Mouse (Mus musculus) hindbrain, embryonic 14.5 days (tissue): ENCODE measurements around the gene Kiz. TPM values are rescaled to one million over a fixed set of nuclear protein-coding genes. Genes with fewer than 3 reads are reported as not detected.

Experiments used
- ATAC-seq: fragments of 200-750 bp; cut with Nextera tagmentation; 2 replicates; pipeline ENCODE4 v1.8.0; 2017; ENCODE audit warnings: moderate number of reproducible peaks, mild to moderate bottlenecking, moderate TSS enrichment, moderate library complexity; ENCODE audit not compliant: low FRiP score
- DNase-seq: peaks from one replicate; pipeline ENCODE4 v3.0.0-alpha.2; 2015; ENCODE audit warnings: low spot score
- H3K27ac ChIP-seq: fragments of 300-500 bp; sonication (generic); 2 replicates; pipeline ENCODE4 v1.5.1; 2014; ENCODE audit warnings: mild to moderate bottlenecking, moderate library complexity
- H3K27me3 ChIP-seq: fragments of 300-500 bp; sonication (generic); 2 replicates; pipeline ENCODE4 v1.6.1; 2014; ENCODE audit warnings: mild to moderate bottlenecking, low read length, mixed read lengths; ENCODE audit not compliant: control insufficient read depth, insufficient read depth
- H3K36me3 ChIP-seq: fragments of 300-500 bp; sonication (generic); replicated peaks from 2 replicates; pipeline ENCODE4 v1.6.1; 2014; ENCODE audit not compliant: control insufficient read depth, insufficient read depth
- H3K4me1 ChIP-seq: fragments of 300-500 bp; sonication (generic); replicated peaks from 2 replicates; pipeline ENCODE4 v1.6.1; 2014; ENCODE audit warnings: antibody characterized with exemption, low read length, mixed read lengths; ENCODE audit not compliant: control insufficient read depth, insufficient read depth
- H3K4me2 ChIP-seq: fragments of 300-500 bp; sonication (generic); replicated peaks from 2 replicates; pipeline ENCODE4 v1.6.1; 2014; ENCODE audit warnings: mild to moderate bottlenecking, moderate library complexity
- H3K4me3 ChIP-seq: fragments of 300-500 bp; sonication (generic); replicated peaks from 2 replicates; pipeline ENCODE4 v1.5.1; 2014; ENCODE audit warnings: mild to moderate bottlenecking, low read length
- H3K9ac ChIP-seq: fragments of 300-500 bp; sonication (generic); 2 replicates; pipeline ENCODE4 v1.6.1; 2014
- H3K9me3 ChIP-seq: fragments of 300-500 bp; sonication (generic); 2 replicates; pipeline ENCODE4 v1.6.1; 2016; ENCODE audit warnings: low read length; ENCODE audit not compliant: control insufficient read depth
- WGBS: fragments of 180-500 bp; shearing (Covaris S2); extraction: QIAGEN DNeasy Blood & Tissue Kit; methylation state at CpG from one replicate; pipeline ENCODE4 v1.1.7; 2014; 5-methylcytosine and 5-hydroxymethylcytosine counted together
- polyA plus RNA-seq: library from polyadenylated mRNA; unstranded; fragments of >200 nt; fragmentation: Nextera tagmentation; extraction: Ambion mirVana; gene quantifications from 2 replicates; pipeline ENCODE4 v1.2.1, GENCODE M21; 2014

Kiz gene
- polyA plus RNA-seq, 1 experiment from 2014 or later, result 27.2 TPM

DNA sequence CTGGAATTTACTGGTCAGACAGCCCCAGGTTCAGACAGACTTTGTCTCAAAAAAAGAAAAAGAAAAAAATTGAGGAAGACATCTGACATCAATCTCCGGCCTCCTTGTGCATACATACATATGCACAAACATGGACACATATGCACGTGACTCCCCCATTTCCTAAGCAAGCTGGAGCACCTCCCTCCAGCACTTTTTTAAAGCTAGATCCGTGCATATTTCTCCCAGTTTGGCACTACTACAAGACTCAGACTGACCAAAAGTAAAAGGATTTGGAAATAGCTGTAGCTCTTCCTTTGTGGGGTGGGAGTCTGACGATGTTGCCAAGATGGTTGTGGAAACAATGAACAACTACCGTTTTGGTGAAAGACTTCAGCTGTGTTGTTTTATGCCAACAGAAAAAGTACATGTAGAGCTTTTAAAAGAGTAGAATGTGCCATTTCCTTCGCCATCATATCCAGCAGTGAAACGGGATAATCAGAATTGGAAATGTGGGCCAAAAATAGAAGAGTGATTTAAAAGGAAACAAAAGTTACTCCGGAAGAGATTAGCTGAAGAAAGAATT, 28.7 kb downstream of the Kiz start:
- 55% methylated on average over 8 of the region's 8 CpGs for WGBS
- DNase-seq (no peak), ATAC-seq (no peak; the same call in 1 of the 2 replicates)
- H3K4me2 ChIP-seq, result no peak overlapping the region
- no peak overlapping the region for H3K9ac ChIP-seq
- H3K36me3 ChIP-seq, result no peaks in the 10 kb centered on the region; the same call in 1 of the 2 replicates
- H3K27me3 ChIP-seq, result no peaks in the 10 kb centered on the region
- no peaks in the 10 kb centered on the region for H3K4me1 ChIP-seq
- H3K4me3 ChIP-seq, result no peak overlapping the region
- no peaks in the 10 kb centered on the region for H3K9me3 ChIP-seq
- H3K27ac ChIP-seq, result no peak overlapping the region

DNA sequence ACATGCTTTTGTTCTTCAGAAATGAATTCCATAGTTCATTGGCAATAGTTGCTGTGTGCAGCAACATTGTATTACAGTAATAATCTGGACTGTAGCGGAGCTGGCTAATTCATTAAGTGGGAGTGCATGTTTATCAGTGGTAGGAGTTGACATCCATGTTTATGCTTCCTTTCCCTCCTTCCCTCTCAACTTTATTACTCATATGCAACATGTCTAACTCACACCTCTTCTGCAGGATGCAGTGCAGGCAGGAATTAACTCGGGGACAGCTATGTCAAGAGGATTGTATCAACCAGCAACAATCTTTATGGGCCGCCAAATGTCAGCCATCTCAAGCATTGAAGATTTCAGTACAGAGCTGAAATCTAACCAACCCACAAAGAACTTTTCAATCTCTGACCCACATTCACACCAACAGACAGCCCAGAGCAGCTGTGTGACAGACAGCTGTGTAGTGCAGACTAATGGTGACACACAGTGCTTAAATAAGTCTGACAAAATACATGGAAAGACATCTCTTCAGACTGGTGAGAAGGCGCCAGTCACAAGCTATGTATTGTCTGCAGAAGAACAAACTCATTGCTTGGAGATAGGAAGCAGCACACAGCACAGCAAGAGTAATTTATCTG, 33.2 kb downstream of the Kiz start:
- Histone ChIP-seq H3K9ac (no peak overlapping the region), H3K4me3 (no peak overlapping the region), H3K36me3 (no peaks in the 10 kb centered on the region; the same call in 1 of the 2 replicates), H3K27ac (no peak overlapping the region), H3K4me1 (no peaks in the 10 kb centered on the region), H3K27me3 (no peaks in the 10 kb centered on the region), H3K4me2 (no peak overlapping the region), H3K9me3 (no peaks in the 10 kb centered on the region)
- 88% methylated on average over 4 of the region's 4 CpGs for WGBS
- ATAC-seq, result no peak
- DNase-seq, result no peak

- H3K4me1 ChIP-seq, result no peaks in the 10 kb centered on the region
- H3K36me3 ChIP-seq, result no peaks in the 10 kb centered on the region
- no peak overlapping the region for H3K4me3 ChIP-seq
- H3K4me2 ChIP-seq, result no peak overlapping the region
- H3K9me3 ChIP-seq, result no peaks in the 10 kb centered on the region
- DNase-seq (no peak), ATAC-seq (no peak)
- no peak overlapping the region for H3K9ac ChIP-seq
- H3K27ac ChIP-seq, result no peak overlapping the region
- no peaks in the 10 kb centered on the region for H3K27me3 ChIP-seq
These were observed 43.3 kb downstream of the Kiz start for GRCm38 (mm10) chr2:146898977-146899376.

GRCm38 (mm10) chr2:146916085-146916484, 60.4 kb downstream of the Kiz start:
- no peaks in the 10 kb centered on the region for H3K36me3 ChIP-seq
- 0 out of 2 replicates have a peak, but pooled peaks cover 3% of the 10 kb centered on the region for H3K4me1 ChIP-seq
- H3K27ac ChIP-seq, result no peak overlapping the region
- no peaks in the 10 kb centered on the region for H3K9me3 ChIP-seq
- H3K4me2 ChIP-seq, result no peak overlapping the region
- no peak overlapping the region for H3K4me3 ChIP-seq
- ATAC-seq, result no peak
- 82% methylated on average over 3 of the region's 3 CpGs for WGBS
- no peak for DNase-seq
- no peak overlapping the region for H3K9ac ChIP-seq
- no peaks in the 10 kb centered on the region for H3K27me3 ChIP-seq

GRCm38 (mm10) chr2:146917770-146918169, 62.1 kb downstream of the Kiz start:
- 75% methylated on average over 3 of the region's 3 CpGs for WGBS
- H3K27ac ChIP-seq, result no peak overlapping the region
- H3K27me3 ChIP-seq, result no peaks in the 10 kb centered on the region
- no peak overlapping the region for H3K4me3 ChIP-seq
- H3K4me1 ChIP-seq, result 0 out of 2 replicates have a peak, but pooled peaks cover 3% of the 10 kb centered on the region
- no peaks in the 10 kb centered on the region for H3K36me3 ChIP-seq
- DNase-seq (no peak), ATAC-seq (no peak)
- no peak overlapping the region for H3K4me2 ChIP-seq
- no peaks in the 10 kb centered on the region for H3K9me3 ChIP-seq
- H3K9ac ChIP-seq, result no peak overlapping the region

DNA sequence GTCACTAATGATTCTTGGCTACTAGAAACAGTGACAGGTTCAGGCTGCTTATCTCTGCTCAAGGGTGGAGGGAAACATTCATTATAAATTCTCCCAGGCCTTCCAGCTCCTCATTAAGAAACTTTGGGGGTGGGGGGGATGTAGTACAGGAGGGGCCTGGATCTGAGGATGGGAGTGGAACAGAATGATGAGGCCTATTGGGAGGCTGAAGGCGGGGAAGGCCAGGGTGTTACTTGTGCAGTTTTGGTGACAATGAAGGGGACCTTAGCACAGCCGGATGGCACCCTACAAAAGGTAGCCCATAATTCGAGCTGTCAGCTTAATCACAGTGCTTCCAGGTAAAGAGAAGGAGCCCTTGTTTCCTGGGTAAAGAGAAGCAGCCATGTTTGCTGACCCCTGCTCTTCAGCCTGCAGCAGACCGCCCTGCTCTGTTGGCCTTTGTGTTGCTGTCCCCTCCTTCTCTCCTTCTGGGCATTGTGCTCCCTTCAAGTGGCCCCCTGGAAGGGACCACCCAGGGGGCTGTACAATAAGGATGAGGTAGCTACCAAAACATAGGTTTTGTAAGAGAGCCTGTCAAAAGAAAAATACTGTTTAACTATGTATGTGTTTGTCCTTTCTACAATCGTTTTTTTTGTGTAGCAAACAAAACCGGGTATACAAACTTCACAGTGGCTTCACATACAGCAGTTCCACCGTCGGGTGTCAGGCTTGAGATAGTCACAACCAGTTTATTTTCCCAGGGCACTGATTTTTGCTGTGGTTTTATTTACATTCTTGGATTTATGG, 64.9 kb downstream of the Kiz start:
- 9% methylated on average over 8 of the region's 8 CpGs for WGBS
- Histone ChIP-seq H3K4me1 (0 out of 2 replicates have a peak, but pooled peaks cover 3% of the 10 kb centered on the region), H3K27ac (no peak overlapping the region), H3K9ac (no peak overlapping the region), H3K4me2 (no peak overlapping the region), H3K36me3 (no peaks in the 10 kb centered on the region), H3K9me3 (no peaks in the 10 kb centered on the region), H3K4me3 (no peak overlapping the region), H3K27me3 (no peaks in the 10 kb centered on the region)
- no peak for DNase-seq
- peak; percentile 31; the same call in 1 of the 2 replicates for ATAC-seq

DNA sequence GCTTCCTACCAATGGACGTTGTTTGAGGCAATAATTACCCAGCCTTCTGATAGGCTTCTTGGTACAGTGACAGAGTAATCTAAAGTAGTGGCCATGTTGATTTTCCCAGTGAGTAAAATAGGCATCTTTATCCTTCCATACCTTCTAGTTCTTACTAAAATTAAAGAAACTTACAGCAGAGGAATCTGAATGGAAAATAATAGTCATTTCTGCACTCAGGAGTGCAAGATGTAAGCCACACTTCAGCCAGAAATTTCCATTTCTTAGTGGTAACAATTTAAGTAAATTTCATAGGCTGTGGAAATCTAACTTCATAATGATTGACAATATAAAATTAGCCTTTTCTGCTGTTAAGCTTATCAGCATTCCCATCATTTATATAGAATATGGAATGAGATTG, 69.6 kb downstream of the Kiz start:
- Histone ChIP-seq H3K27me3 (no peaks in the 10 kb centered on the region), H3K9ac (no peak overlapping the region), H3K4me2 (no peak overlapping the region), H3K4me3 (no peak overlapping the region), H3K27ac (no peak overlapping the region), H3K4me1 (0 out of 2 replicates have a peak, but pooled peaks cover 3% of the 10 kb centered on the region), H3K9me3 (no peaks in the 10 kb centered on the region), H3K36me3 (no peaks in the 10 kb centered on the region)
- WGBS, result 90% methylated on average over 1 of the region's 1 CpGs
- DNase-seq (no peak), ATAC-seq (no peak)

DNA sequence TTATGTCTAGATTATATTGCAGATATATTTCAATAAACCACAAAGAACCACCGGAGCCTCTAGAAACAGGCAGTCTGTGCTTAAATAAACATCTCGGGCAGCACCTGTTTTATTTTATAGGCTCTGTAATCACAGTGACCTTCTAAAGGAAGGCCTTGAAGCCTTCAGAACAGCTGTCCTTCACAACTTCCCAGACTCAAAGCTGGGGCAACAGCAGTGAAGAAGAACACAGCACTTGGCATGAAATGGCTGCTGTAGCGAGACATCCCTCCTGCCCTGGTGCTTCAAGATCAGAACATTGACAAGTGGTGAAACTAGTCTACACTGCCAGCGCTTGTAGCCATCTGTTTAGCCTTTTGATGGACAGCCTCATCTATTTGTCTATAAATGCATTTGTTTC, 70.2 kb downstream of the Kiz start:
- no peak for DNase-seq
- H3K9ac ChIP-seq, result no peak overlapping the region
- H3K27me3 ChIP-seq, result no peaks in the 10 kb centered on the region
- H3K36me3 ChIP-seq, result no peaks in the 10 kb centered on the region
- H3K4me1 ChIP-seq, result no peaks in the 10 kb centered on the region
- no peak for ATAC-seq
- no peak overlapping the region for H3K4me3 ChIP-seq
- H3K27ac ChIP-seq, result no peak overlapping the region
- H3K4me2 ChIP-seq, result no peak overlapping the region
- H3K9me3 ChIP-seq, result no peaks in the 10 kb centered on the region
- WGBS, result 93% methylated on average over 4 of the region's 4 CpGs

DNA sequence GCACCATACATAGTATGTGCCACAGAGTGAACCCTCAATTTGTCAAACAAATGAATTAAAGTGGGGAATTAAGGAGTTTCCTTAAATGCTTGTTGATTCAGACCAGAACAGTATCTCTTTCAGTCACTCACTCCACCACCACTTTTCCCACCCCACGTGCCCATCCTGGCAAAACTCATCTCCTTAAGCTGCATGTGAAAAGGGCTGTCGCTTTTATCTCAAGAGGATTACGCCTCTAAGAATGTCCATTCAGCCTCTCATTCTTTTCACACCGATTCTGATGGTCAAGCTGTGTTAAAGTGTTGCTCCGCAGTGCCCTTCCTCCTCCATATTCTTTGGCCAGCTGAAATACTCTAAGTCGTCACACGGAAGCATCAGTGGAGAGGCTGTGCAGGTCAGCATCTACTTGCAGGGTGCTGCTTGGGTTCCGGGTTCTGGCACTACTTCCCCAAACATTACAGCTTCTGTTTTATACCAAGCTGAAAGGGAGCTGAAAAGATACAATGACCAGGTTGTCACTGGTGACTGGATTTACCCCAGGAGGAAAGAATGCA, 92.6 kb downstream of the Kiz start:
- H3K36me3 ChIP-seq, result no peaks in the 10 kb centered on the region
- H3K4me1 ChIP-seq, result no peaks in the 10 kb centered on the region
- no peak overlapping the region for H3K27ac ChIP-seq
- H3K4me2 ChIP-seq, result no peak overlapping the region
- no peak overlapping the region for H3K9ac ChIP-seq
- ATAC-seq, result no peak
- no peaks in the 10 kb centered on the region for H3K9me3 ChIP-seq
- 25% methylated on average over 8 of the region's 8 CpGs for WGBS
- no peak for DNase-seq
- H3K27me3 ChIP-seq, result peaks cover 56% of the 10 kb centered on the region
- no peak overlapping the region for H3K4me3 ChIP-seq
